Mouse (Mus musculus): ENCODE measurements around the gene Tex19.1. TPM values are rescaled to one million over a fixed set of nuclear protein-coding genes. Genes with fewer than 3 reads are reported as not detected.

The Tex19.1 gene
- polyA plus RNA-seq, 1 experiment from 2014 or later, result not detected

DNA sequence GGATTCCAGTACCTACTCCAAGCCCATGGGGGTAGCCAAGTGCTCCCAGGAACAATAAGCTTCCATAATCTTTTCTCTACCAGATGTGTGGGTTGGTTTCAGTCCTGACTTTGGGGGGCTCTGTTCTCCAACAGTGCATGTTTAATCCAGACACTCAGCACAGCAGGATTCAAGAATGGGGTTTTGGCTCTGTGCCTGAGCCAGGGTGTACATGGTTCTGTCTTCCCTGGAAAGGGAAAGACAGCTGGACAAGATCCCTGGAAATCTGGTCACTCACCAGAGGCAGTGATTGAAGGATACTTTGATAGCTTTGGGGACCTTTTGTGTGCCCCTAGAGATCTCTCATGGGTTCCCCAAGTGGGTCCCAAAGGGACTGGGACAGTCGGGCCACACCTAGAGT lies 34.3 kb upstream of the Tex19.1 start:
- no peak overlapping the region for H3K4me2 ChIP-seq (ENCODE audit: low read length)
- no peaks in the 10 kb centered on the region for H3K9me3 ChIP-seq (ENCODE audit: control insufficient read depth, low read length)
- no peak overlapping the region for H3K4me3 ChIP-seq (ENCODE audit: control insufficient read depth in 1 of 2, insufficient read depth in 1 of 2, low read depth in 1 of 2, low read length in 2 of 2)
- no peaks in the 10 kb centered on the region for H3K36me3 ChIP-seq (ENCODE audit: control insufficient read depth, insufficient read depth, low read length)
- ATAC-seq (ENCODE audit: insufficient number of reproducible peaks, insufficient read depth, low FRiP score, low read depth), result no peak
- no peak overlapping the region for H3K9ac ChIP-seq (ENCODE audit: low read length)
- H3K27ac ChIP-seq (replicated peaks in 1 of 2; ENCODE audit: control insufficient read depth in 1 of 2, insufficient read depth in 1 of 2, low read depth in 2 of 2, low read length in 2 of 2), result no peak overlapping the region
- no peaks in the 10 kb centered on the region for H3K27me3 ChIP-seq (ENCODE audit: control insufficient read depth, insufficient read depth, low read length)
- peaks cover 23 to 31% of the 10 kb centered on the region in 2 experiments for H3K4me1 ChIP-seq (ENCODE audit: control insufficient read depth in 2 of 2, insufficient read depth in 2 of 2, low read length in 2 of 2)
- 60% methylated on average over 1 of the region's 1 CpGs for WGBS

DNA sequence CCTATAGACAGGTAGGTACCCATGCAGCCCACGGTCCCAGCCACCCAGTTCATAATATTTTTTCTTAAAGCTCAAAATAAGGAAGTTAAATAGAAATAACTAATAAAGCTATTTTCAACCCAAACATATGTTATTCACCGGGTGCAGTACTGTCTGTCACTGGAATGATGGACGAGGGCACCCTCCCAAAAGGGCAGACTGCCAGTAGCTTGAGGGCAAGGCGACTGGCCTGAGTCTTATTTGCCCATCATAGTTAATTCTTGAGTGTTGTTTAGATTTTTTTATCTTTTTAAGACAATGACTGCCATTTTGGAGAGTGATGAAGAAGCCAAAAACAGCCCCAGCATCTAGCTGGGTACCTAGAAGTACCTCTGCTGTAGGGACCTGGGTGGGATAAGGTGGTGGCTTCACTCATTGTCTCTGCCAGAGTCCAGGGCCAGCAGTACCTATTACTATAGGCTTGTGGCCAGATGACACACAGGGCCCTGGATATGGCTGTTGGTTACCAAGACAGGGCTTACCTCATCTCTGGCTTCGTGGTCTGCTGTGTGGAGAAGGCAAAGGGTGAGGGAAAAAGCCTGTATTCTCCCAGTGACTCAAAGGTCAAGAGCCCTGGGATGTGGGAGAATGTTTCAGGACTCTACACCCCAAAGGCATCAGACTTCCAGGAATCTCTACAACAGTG lies 33.7 kb upstream of the Tex19.1 start:
- WGBS, result 77% methylated on average over 5 of the region's 5 CpGs

DNA sequence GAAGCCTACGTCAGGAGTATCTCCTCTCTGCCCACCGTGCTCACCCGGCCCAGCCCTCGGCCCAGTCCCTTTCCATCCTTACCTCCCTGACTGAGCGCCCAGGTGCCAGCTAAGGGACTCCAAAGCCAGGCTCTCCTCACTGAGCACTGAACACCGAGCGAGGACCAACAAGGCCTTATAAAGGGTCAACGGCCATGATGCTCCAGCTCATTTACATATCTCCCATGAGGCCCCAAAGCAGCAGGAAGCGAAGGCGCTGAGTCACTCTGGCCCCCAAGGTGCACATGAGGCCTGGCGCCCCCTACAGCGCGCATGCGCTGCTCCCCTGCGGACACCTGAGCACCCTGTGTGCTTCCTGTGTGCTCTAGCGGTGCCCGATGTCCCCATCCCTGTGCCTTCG lies 27.8 kb upstream of the Tex19.1 start:
- peaks cover 4 to 17% of the 10 kb centered on the region in 2 experiments; a peak in 3 of 4 replicates for H3K4me1 ChIP-seq (ENCODE audit: control insufficient read depth in 2 of 2, insufficient read depth in 2 of 2, low read length in 2 of 2)
- WGBS, result 90% methylated on average over 18 of the region's 18 CpGs
- H3K9me3 ChIP-seq (ENCODE audit: control insufficient read depth, low read length), result no peaks in the 10 kb centered on the region
- H3K27me3 ChIP-seq (ENCODE audit: control insufficient read depth, insufficient read depth, low read length), result no peaks in the 10 kb centered on the region
- no peak overlapping the region for H3K4me3 ChIP-seq (ENCODE audit: control insufficient read depth in 1 of 2, insufficient read depth in 1 of 2, low read depth in 1 of 2, low read length in 2 of 2)
- H3K27ac ChIP-seq (replicated peaks in 1 of 2; ENCODE audit: control insufficient read depth in 1 of 2, insufficient read depth in 1 of 2, low read depth in 2 of 2, low read length in 2 of 2), result no peak overlapping the region
- no peak overlapping the region for H3K9ac ChIP-seq (ENCODE audit: low read length)
- H3K4me2 ChIP-seq (ENCODE audit: low read length), result no peak overlapping the region
- H3K36me3 ChIP-seq (ENCODE audit: control insufficient read depth, insufficient read depth, low read length), result no peaks in the 10 kb centered on the region
- ATAC-seq (ENCODE audit: insufficient number of reproducible peaks, insufficient read depth, low FRiP score, low read depth), result no peak

More for the DNA sequence above, 33.7 kb upstream of the Tex19.1 start:
- Histone ChIP-seq H3K9ac (ENCODE audit: low read length) (no peak overlapping the region), H3K36me3 (ENCODE audit: control insufficient read depth, insufficient read depth, low read length) (no peaks in the 10 kb centered on the region), H3K4me1 (ENCODE audit: control insufficient read depth in 2 of 2, insufficient read depth in 2 of 2, low read length in 2 of 2) (peaks cover 23 to 31% of the 10 kb centered on the region in 2 experiments), H3K27me3 (ENCODE audit: control insufficient read depth, insufficient read depth, low read length) (no peaks in the 10 kb centered on the region), H3K9me3 (ENCODE audit: control insufficient read depth, low read length) (no peaks in the 10 kb centered on the region), H3K4me3 (ENCODE audit: control insufficient read depth in 1 of 2, insufficient read depth in 1 of 2, low read depth in 1 of 2, low read length in 2 of 2) (no peak overlapping the region), H3K4me2 (ENCODE audit: low read length) (no peak overlapping the region), H3K27ac (replicated peaks in 1 of 2; ENCODE audit: control insufficient read depth in 1 of 2, insufficient read depth in 1 of 2, low read depth in 2 of 2, low read length in 2 of 2) (no peak overlapping the region)
- no peak for ATAC-seq (ENCODE audit: insufficient number of reproducible peaks, insufficient read depth, low FRiP score, low read depth)

DNA sequence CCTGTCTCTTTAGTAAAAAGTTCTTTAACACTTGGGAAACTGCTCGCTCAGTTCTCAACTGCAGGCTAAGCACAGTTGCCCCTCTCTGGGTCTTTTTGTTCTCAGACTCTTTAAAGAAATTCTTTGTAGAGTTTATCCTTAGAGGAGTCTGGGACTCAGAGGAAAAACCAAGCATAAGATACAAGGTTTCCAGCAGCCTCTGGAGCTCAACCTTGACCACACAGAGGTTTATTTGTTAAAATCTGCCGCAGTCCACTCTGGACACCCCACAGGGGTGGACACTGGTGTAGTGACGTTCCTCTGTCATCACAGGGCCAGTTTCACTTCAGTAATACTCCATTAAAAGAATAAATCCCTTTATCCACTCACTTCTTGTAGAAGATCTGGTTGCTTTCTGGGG lies 27.4 kb upstream of the Tex19.1 start, which contains the start of gene Tex19.2:
TSS of gene Tex19.2 (minus strand) at position 101 of the 400 bp plus-strand sequence.
- no peaks in the 10 kb centered on the region for H3K36me3 ChIP-seq (ENCODE audit: control insufficient read depth, insufficient read depth, low read length)
- 78% methylated on average over 3 of the region's 3 CpGs for WGBS
- no peaks in the 10 kb centered on the region for H3K9me3 ChIP-seq (ENCODE audit: control insufficient read depth, low read length)
- peaks cover 4 to 17% of the 10 kb centered on the region in 2 experiments; a peak in 3 of 4 replicates for H3K4me1 ChIP-seq (ENCODE audit: control insufficient read depth in 2 of 2, insufficient read depth in 2 of 2, low read length in 2 of 2)
- ATAC-seq (ENCODE audit: insufficient number of reproducible peaks, insufficient read depth, low FRiP score, low read depth), result no peak
- H3K4me3 ChIP-seq (ENCODE audit: control insufficient read depth in 1 of 2, insufficient read depth in 1 of 2, low read depth in 1 of 2, low read length in 2 of 2), result no peak within 1 kb of the TSS
- H3K27me3 ChIP-seq (ENCODE audit: control insufficient read depth, insufficient read depth, low read length), result no peaks in the 10 kb centered on the region
- H3K9ac ChIP-seq (ENCODE audit: low read length), result no peak within 1 kb of the TSS
- no peak within 1 kb of the TSS for H3K27ac ChIP-seq (replicated peaks in 1 of 2; ENCODE audit: control insufficient read depth in 1 of 2, insufficient read depth in 1 of 2, low read depth in 2 of 2, low read length in 2 of 2)
- no peak within 1 kb of the TSS for H3K4me2 ChIP-seq (ENCODE audit: low read length)

DNA sequence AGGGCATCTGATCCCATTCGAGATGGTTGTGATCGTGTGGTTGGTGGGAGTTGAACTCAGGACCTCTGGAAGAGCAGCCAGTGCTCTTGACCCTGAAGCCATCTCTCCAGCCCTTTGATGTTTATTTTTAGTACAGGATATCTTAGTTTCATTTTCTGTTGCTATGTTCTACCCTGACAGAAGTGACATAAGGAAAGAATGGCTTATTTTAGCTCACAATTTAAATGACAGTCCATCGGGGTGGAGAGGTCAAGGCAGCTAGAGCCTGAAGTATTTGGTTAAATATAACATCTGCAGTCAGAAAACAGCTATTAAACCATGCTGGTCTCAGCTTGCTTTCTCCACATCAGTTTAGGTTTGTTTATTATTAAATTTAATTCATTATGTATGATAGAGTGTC lies 24.8 kb upstream of the Tex19.1 start:
- Histone ChIP-seq H3K27ac (replicated peaks in 1 of 2; ENCODE audit: control insufficient read depth in 1 of 2, insufficient read depth in 1 of 2, low read depth in 2 of 2, low read length in 2 of 2) (peak overlapping the region in 1 of 2 experiments; percentile 80; a peak in 2 of 4 replicates), H3K9ac (ENCODE audit: low read length) (no peak overlapping the region), H3K4me1 (ENCODE audit: control insufficient read depth in 2 of 2, insufficient read depth in 2 of 2, low read length in 2 of 2) (peaks cover 7 to 21% of the 10 kb centered on the region in 2 experiments), H3K36me3 (ENCODE audit: control insufficient read depth, insufficient read depth, low read length) (no peaks in the 10 kb centered on the region), H3K4me2 (ENCODE audit: low read length) (no peak overlapping the region; the same call in 1 of the 2 replicates), H3K4me3 (ENCODE audit: control insufficient read depth in 1 of 2, insufficient read depth in 1 of 2, low read depth in 1 of 2, low read length in 2 of 2) (no peak overlapping the region), H3K9me3 (ENCODE audit: control insufficient read depth, low read length) (no peaks in the 10 kb centered on the region), H3K27me3 (ENCODE audit: control insufficient read depth, insufficient read depth, low read length) (no peaks in the 10 kb centered on the region)
- no peak for ATAC-seq (ENCODE audit: insufficient number of reproducible peaks, insufficient read depth, low FRiP score, low read depth)
- 45% methylated on average over 3 of the region's 3 CpGs for WGBS

DNA sequence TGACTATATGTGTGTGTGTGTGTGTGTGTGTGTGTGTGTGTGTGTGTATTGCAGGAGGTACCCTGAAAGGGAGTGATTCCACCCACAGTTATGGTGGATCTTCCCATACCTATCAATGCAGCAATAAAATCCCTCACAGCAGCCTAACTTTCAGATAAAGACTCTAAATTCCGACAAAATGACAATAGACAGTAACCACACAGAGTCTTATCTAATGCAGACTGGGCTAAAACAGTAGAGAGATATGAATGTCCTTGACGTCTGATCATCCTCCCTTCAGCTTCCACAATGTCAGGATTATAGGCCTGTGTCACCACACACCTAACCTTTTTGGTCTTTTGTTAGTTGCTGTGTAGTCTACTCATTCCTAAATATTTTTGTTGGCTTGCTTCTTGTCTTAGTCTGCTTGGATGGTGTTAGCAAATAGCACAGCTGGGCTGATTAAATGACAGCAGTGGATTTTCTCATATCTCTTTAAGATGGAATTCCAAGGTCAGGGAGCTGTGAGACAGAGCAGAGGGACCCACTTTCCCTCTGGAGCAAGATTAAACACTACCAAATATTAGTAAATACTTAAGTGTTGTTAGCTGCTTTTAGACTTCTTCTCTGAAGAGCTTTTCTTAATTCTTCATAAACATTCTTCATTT lies 23.8 kb upstream of the Tex19.1 start:
- peak overlapping the region; percentile 65 to 80 for H3K27ac ChIP-seq (replicated peaks in 1 of 2; ENCODE audit: control insufficient read depth in 1 of 2, insufficient read depth in 1 of 2, low read depth in 2 of 2, low read length in 2 of 2)
- H3K9ac ChIP-seq (ENCODE audit: low read length), result no peak overlapping the region
- WGBS, result 0% methylated on average over 2 of the region's 2 CpGs
- H3K9me3 ChIP-seq (ENCODE audit: control insufficient read depth, low read length), result no peaks in the 10 kb centered on the region
- H3K36me3 ChIP-seq (ENCODE audit: control insufficient read depth, insufficient read depth, low read length), result no peaks in the 10 kb centered on the region
- H3K4me3 ChIP-seq (ENCODE audit: control insufficient read depth in 1 of 2, insufficient read depth in 1 of 2, low read depth in 1 of 2, low read length in 2 of 2), result no peak overlapping the region
- no peak for ATAC-seq (ENCODE audit: insufficient number of reproducible peaks, insufficient read depth, low FRiP score, low read depth)
- H3K4me1 ChIP-seq (ENCODE audit: control insufficient read depth in 2 of 2, insufficient read depth in 2 of 2, low read length in 2 of 2), result peaks cover 7 to 21% of the 10 kb centered on the region in 2 experiments
- H3K4me2 ChIP-seq (ENCODE audit: low read length), result no peak overlapping the region
- H3K27me3 ChIP-seq (ENCODE audit: control insufficient read depth, insufficient read depth, low read length), result no peaks in the 10 kb centered on the region

DNA sequence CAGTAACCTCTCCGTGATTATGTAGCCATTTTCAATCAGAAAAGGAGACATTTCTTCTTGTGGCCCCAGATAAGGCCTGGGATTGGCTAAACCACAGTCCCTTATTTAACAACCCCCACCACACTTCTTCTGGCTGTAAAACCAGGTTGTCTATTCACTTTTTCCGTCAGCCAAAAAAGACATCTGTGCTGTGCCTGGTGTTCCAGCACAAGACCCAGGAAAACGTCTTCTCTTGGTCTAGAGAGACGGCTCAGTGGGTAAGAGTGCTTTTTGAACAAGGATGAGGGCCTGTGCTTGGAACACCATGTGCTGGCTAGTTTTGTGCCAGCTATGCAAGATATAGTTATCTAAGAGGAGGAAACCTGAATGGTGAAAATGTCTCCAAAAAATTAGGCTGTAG lies 22.5 kb upstream of the Tex19.1 start:
- ATAC-seq (ENCODE audit: insufficient number of reproducible peaks, insufficient read depth, low FRiP score, low read depth), result no peak
- WGBS, result 85% methylated on average over 4 of the region's 4 CpGs
- H3K36me3 ChIP-seq (ENCODE audit: control insufficient read depth, insufficient read depth, low read length), result no peaks in the 10 kb centered on the region

More for the DNA sequence above, 22.5 kb upstream of the Tex19.1 start:
- Histone ChIP-seq H3K4me1 (ENCODE audit: control insufficient read depth in 2 of 2, insufficient read depth in 2 of 2, low read length in 2 of 2) (peaks cover 7 to 21% of the 10 kb centered on the region in 2 experiments), H3K4me3 (ENCODE audit: control insufficient read depth in 1 of 2, insufficient read depth in 1 of 2, low read depth in 1 of 2, low read length in 2 of 2) (no peak overlapping the region), H3K4me2 (ENCODE audit: low read length) (no peak overlapping the region), H3K27me3 (ENCODE audit: control insufficient read depth, insufficient read depth, low read length) (no peaks in the 10 kb centered on the region), H3K9ac (ENCODE audit: low read length) (no peak overlapping the region), H3K27ac (replicated peaks in 1 of 2; ENCODE audit: control insufficient read depth in 1 of 2, insufficient read depth in 1 of 2, low read depth in 2 of 2, low read length in 2 of 2) (no peak overlapping the region), H3K9me3 (ENCODE audit: control insufficient read depth, low read length) (no peaks in the 10 kb centered on the region)

Data from heart, embryonic 14.5 days (tissue).